Comparison of ENCODE assay signal across 9 mouse cellular contexts in the genomic region with DNA sequence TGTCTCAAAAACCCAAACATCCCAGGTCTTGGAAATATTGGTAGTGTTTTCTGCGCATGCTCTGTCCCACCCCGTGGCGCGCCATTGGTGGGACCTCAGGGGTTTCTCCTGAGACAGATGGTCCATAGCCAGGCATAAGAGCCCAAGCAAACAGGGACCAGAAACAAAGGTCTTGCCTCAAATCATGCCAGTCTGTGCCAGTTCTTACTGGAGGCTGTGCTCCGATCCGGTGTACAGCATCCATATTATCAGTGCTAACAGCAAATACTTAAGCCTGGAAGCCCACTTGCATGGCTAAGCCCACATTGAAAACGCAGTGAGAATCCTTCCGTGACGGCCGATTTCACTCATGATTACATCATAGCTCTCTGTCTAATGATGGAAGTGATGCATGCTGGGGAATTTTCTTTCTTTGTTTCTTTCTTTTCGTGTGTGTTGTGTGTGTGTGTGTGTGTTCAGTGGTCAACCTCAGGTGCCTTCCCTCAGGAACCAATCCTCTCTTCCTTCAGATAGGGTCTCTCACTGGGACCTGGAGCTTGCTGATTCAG. TPM values are rescaled to one million over a fixed set of nuclear protein-coding genes. Genes with fewer than 3 reads are reported as not detected.
A peak's percentile ranks its signal among the peaks of the same experiment; 100 is the strongest.
DNase-seq lines count a peak whose midpoint lies in the region; ATAC-seq and TF ChIP-seq lines count a peak whose summit lies in the region.
"Had no signal": no experiment of that assay in that cellular context is flagged by ENCODE, and none has a peak within 500 bp of the region (broad histone marks: within the 10 kb centered on the region; RNA-seq: fewer than 3 reads in every experiment).

No protein-coding gene starts in this region.

- no peak for TF ChIP-seq POLR2A in MEL (IDR thresholded peaks at IDR 0.05; ENCODE audit: control insufficient read depth in 1 of 2, insufficient read depth in 1 of 2, low read depth in 1 of 2, low read length in 2 of 2, poor library complexity in 1 of 2)

- 71% methylated on average over 11 of the region's 11 CpGs for WGBS in forebrain, embryonic 15.5 days
- 93% methylated on average over 11 of the region's 11 CpGs for WGBS in kidney, embryonic 16.5 days

- TF ChIP-seq EP300 in MEL (IDR thresholded peaks at IDR 0.05; ENCODE audit: low read depth in 1 of 2, low read length in 2 of 2), result no peak

- no peak; the same call in 1 of the 2 replicates for ATAC-seq in forebrain, embryonic 15.5 days (replicated peaks)
- ATAC-seq in kidney, embryonic 16.5 days (ENCODE audit: low FRiP score, low TSS enrichment), result no peak

- intact Hi-C loops in left cerebral cortex, postnatal 36 days (cut with DNase I), result no loop called here
- intact Hi-C loops in left cerebral cortex, postnatal 4 days (cut with DNase I), result no loop called here

- H3K27me3 ChIP-seq in MEL (ENCODE audit: control insufficient read depth in 1 of 2, insufficient read depth in 2 of 2, low read length in 2 of 2), result no peaks in the 10 kb centered on the region
- no peaks in the 10 kb centered on the region for H3K27me3 ChIP-seq in forebrain, embryonic 15.5 days
- H3K27me3 ChIP-seq in kidney, embryonic 16.5 days (ENCODE audit: insufficient read depth, low read length), result no peaks in the 10 kb centered on the region

- H3K9me3 ChIP-seq in MEL (replicated peaks; ENCODE audit: insufficient read depth, low read length), result no peaks in the 10 kb centered on the region
- H3K9me3 ChIP-seq in forebrain, embryonic 15.5 days, result no peaks in the 10 kb centered on the region
- H3K9me3 ChIP-seq in kidney, embryonic 16.5 days (ENCODE audit: low read length), result no peaks in the 10 kb centered on the region

- H3K4me3 ChIP-seq in MEL (ENCODE audit: control insufficient read depth in 1 of 2, insufficient read depth in 1 of 2, low read depth in 2 of 2, low read length in 2 of 2), result peak overlapping the region; percentile 20 to 53
- H3K4me3 ChIP-seq in forebrain, embryonic 15.5 days, result no peak overlapping the region
- H3K4me3 ChIP-seq in kidney, embryonic 16.5 days (ENCODE audit: low read length), result no peak overlapping the region

- H3K4me1 ChIP-seq in MEL (ENCODE audit: control insufficient read depth in 1 of 2, insufficient read depth in 2 of 2, low read length in 2 of 2), result peaks cover 0 to 14% of the 10 kb centered on the region in 2 experiments; a peak in 2 of 4 replicates
- peaks cover 26% of the 10 kb centered on the region for H3K4me1 ChIP-seq in forebrain, embryonic 15.5 days
- H3K4me1 ChIP-seq in kidney, embryonic 16.5 days (ENCODE audit: insufficient read depth, low read length), result peaks cover 6% of the 10 kb centered on the region; the same call in 1 of the 2 replicates

- peak; percentile 13 to 18 for DNase-seq in left cerebral cortex, postnatal 36 days (ENCODE audit: low spot score in 2 of 2)
- no peak for DNase-seq in left cerebral cortex, postnatal 4 days
- DNase-seq in MEL (ENCODE audit: low read depth, low spot score) (peak; percentile 63), R1 (ENCODE audit: low read depth, low spot score) (peak; percentile 43)
- no peak for DNase-seq in urinary bladder, postnatal 4 days (ENCODE audit: low spot score in 2 of 2)
- DNase-seq: adrenal gland, postnatal 10 days had no signal

- H3K36me3 ChIP-seq in MEL (ENCODE audit: control insufficient read depth in 1 of 2, insufficient read depth in 2 of 2, low read length in 2 of 2), result peaks cover 0 to 6% of the 10 kb centered on the region in 2 experiments; a peak in 1 of 4 replicates
- H3K36me3 ChIP-seq in forebrain, embryonic 15.5 days, result no peaks in the 10 kb centered on the region
- H3K36me3 ChIP-seq in kidney, embryonic 16.5 days (ENCODE audit: insufficient read depth, low read length), result no peaks in the 10 kb centered on the region

- no peaks in the 10 kb centered on the region for H3K79me2 ChIP-seq in MEL (ENCODE audit: control insufficient read depth, insufficient read depth, low read length, poor library complexity)

- peak overlapping the region; percentile 47 for H3K27ac ChIP-seq in MEL (ENCODE audit: control insufficient read depth, low read depth, low read length)
- peak overlapping the region; percentile 84 for H3K27ac ChIP-seq in forebrain, embryonic 15.5 days (replicated peaks)
- H3K27ac ChIP-seq in kidney, embryonic 16.5 days (ENCODE audit: low read length), result no peak overlapping the region
- H3K27ac ChIP-seq: kidney, postnatal 0 days had no signal

- H3K9ac ChIP-seq in MEL (ENCODE audit: control insufficient read depth, low read depth, low read length, poor library complexity, severe bottlenecking), result peak overlapping the region; percentile 56
- no peak overlapping the region for H3K9ac ChIP-seq in forebrain, embryonic 15.5 days (replicated peaks)
- no peak overlapping the region for H3K9ac ChIP-seq in kidney, embryonic 16.5 days (replicated peaks; ENCODE audit: low read length)

- TF ChIP-seq CTCF in MEL (IDR thresholded peaks at IDR 0.05 in 2 of 3, conservative IDR thresholded peaks at IDR 0.05 in 1 of 3; ENCODE audit: control insufficient read depth in 1 of 3, insufficient read depth in 1 of 3, low read depth in 2 of 3, low read length in 3 of 3, poor library complexity in 1 of 3, severe bottlenecking in 1 of 3), result no peak

- no peak for TF ChIP-seq RAD21 in MEL (IDR thresholded peaks at IDR 0.05; ENCODE audit: low read depth, low read length)

- no peak overlapping the region for H3K4me2 ChIP-seq in forebrain, embryonic 15.5 days (replicated peaks)
- no peak overlapping the region for H3K4me2 ChIP-seq in kidney, embryonic 16.5 days (replicated peaks; ENCODE audit: low read depth, low read length)

TF ChIP-seq in MEL, 35 proteins besides CTCF, POLR2A, EP300 and RAD21:
- TF ChIP-seq BHLHE40 (IDR thresholded peaks at IDR 0.05; ENCODE audit: borderline replicate concordance, low read depth, low read length), result no peak
- no peak for TF ChIP-seq CHD2 (IDR thresholded peaks at IDR 0.05; ENCODE audit: low read length)
- 0 out of 2 replicates have a peak, but pooled peaks have one; percentile 1 for TF ChIP-seq MYC (IDR thresholded peaks at IDR 0.05; ENCODE audit: low read depth, low read length)
- TF ChIP-seq NRF1 (IDR thresholded peaks at IDR 0.05; ENCODE audit: insufficient read depth, low read depth, low read length, poor library complexity, severe bottlenecking), result peak; percentile 58

RNA-seq across cellular contexts. Expression of gene Sept9, which starts 30.3 kb away (rescaled TPM):
- total RNA-seq in left cerebral cortex, postnatal 36 days (2021), result 10 to 100 TPM; 74.3 to 77.1 TPM
- 100 to 1,000 TPM in 1 of 2 experiments, 10 to 100 TPM in 1; 94.9 to 103 TPM for total RNA-seq in left cerebral cortex, postnatal 4 days (2021)
- total RNA-seq in MEL (2012; rRNA removed), result 163 and 205 TPM in 2 replicates
- 100 to 1,000 TPM in 1 of 2 experiments, 10 to 100 TPM in 1; 49.7 to 196 TPM for polyA plus RNA-seq in MEL (2012; ENCODE audit: insufficient read depth in 1 of 2, insufficient read length in 2 of 2, low read depth in 1 of 2, low replicate concordance in 2 of 2, missing spikeins in 1 of 2)
- polyA plus RNA-seq in forebrain, embryonic 15.5 days (2015; fragmentation: Nextera tagmentation; extraction: Ambion mirVana), result 126 and 128 TPM in 2 replicates
- 123 and 131 TPM in 2 replicates for polyA plus RNA-seq in kidney, embryonic 16.5 days (2015; fragmentation: Nextera tagmentation; extraction: Ambion mirVana)

RNA-seq across cellular contexts. Expression of gene Sec14l1, which starts 54.2 kb away (rescaled TPM):
- total RNA-seq in left cerebral cortex, postnatal 36 days (2021), result 100 to 1,000 TPM; 210 to 217 TPM
- total RNA-seq in left cerebral cortex, postnatal 4 days (2021), result 100 to 1,000 TPM; 127 to 130 TPM
- 42.0 and 44.6 TPM in 2 replicates for total RNA-seq in MEL (2012; rRNA removed)
- 10 to 100 TPM in 1 of 2 experiments, not detected in 1; 55.9 TPM for polyA plus RNA-seq in MEL (2012; ENCODE audit: insufficient read depth in 1 of 2, insufficient read length in 2 of 2, low read depth in 1 of 2, low replicate concordance in 2 of 2, missing spikeins in 1 of 2)
- 69.4 and 76.8 TPM in 2 replicates for polyA plus RNA-seq in forebrain, embryonic 15.5 days (2015; fragmentation: Nextera tagmentation; extraction: Ambion mirVana)
- 91.5 and 92.9 TPM in 2 replicates for polyA plus RNA-seq in kidney, embryonic 16.5 days (2015; fragmentation: Nextera tagmentation; extraction: Ambion mirVana)

Comparison
In these comparisons a context has a peak if more than half of its experiments do, and no peak if none do; other contexts are left out.
1. DNase-seq: peak in left cerebral cortex, postnatal 36 days (2 of 2), MEL (single experiment) and R1 (single experiment); none in left cerebral cortex, postnatal 4 days (single experiment) and urinary bladder, postnatal 4 days (0 of 2).
2. H3K4me3 ChIP-seq: peak in MEL (2 of 2); none in forebrain, embryonic 15.5 days (single experiment) and kidney, embryonic 16.5 days (single experiment).